Mouse (Mus musculus) liver, embryonic 14.5 days (tissue): ENCODE data around the gene Insrr.

Experiments used
- CTCF ChIP-seq: IDR thresholded peaks from 2 replicates; pipeline ENCODE4 v1.5.1; 2016; ENCODE audit warnings: antibody characterized with exemption, low read depth, control low read depth
- EP300 ChIP-seq: IDR thresholded peaks from 2 replicates; pipeline ENCODE4 v1.6.1; 2016; ENCODE audit warnings: antibody characterized with exemption, low read depth

DNA sequence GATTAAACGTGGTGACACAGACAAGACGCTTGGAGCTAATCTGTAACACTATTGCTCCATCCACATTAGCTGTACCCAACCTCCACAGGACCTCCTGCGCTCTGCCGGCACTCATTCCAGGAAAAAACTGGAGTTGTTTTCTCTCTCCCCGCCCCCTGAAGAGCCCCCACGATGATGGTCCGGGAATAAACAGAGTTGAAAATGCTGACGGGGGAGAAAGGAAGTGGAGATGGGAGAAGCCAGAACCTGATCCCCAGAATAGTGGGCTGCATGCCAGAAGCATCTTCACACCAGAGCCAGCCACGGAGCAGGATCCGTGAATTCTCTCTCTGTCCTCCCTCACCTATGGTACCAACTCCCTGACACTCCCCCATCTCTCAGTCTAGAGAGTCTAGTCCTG, 32.2 kb upstream of the Insrr start:
- no peak for TF ChIP-seq CTCF
- TF ChIP-seq EP300: no peak
